Mouse (Mus musculus): ENCODE results near the gene Ddx18. TPM values are rescaled to one million over a fixed set of nuclear protein-coding genes. Genes with fewer than 3 reads are reported as not detected.

Ddx18 gene
- 35.6 TPM for polyA plus RNA-seq (2014; fragmentation: Illumina TruSeq; extraction: RNeasy Lipid Tissue Mini Kit (QIAGEN cat#74804); ENCODE audit: low read depth, low replicate concordance)

DNA sequence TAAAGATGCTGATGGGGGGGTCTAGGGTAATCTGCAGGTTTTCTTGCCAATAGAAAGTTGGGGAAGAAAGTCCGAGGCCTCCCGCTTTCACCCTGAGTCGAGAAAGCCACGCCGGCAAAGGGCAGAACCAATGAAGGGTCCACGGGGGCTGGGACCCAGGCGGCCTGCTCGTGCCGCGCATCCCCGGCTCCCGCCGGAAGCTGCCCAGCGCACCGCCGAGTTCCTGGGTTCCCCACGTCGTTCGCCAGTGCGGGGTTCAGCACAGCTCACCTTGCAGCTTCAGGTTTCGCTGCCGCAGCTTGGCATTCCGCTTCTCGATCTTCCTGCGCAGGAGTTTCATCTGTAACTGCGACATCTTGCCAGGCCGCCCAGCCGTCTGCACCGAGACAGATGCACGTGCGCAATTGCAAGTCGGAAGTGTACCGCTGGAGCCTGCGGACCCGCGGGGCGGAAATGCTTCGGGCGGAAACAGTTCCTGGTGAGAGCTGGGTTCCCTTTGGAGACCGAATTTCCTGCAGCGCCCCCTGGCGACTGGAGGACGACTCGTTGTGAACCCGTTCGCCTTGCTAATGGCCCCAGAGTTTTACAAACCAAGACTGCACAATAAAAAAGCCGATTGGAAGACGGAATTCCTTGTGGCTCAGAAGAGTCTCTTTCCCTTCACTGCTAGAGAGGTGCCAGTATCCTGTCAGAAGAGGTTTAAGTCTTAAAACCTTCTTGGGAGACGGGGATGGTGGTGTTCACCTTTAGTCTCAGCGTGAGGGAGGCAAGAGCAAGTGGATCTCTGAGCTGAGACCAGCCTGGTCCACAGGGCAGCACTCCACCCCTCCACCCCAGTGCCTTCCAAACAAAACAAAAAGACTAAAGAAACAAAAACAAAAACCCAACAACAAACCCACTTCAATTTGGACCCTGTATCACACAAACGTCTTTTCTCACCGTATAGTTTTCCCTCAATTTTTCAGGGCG, at the start of gene Ddx18:
TSS of gene Ddx18 (minus strand) at position 469 of the 969 bp plus-strand sequence.

DNA sequence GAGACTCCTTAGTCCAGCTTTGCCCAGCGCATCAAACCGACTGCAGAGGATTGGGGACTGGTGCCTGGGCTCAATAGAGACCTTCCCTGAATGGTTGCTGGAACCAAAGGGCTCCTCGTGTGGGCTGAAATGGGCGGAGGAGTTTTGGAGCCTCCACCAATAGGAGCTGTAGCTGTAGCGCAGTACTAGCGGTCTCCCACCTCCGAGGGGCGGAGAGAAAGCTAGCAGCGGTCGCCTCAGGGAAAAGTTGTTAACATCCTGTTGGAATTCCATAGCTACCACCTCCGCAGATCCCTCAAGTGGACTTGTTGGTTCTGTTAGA, 39.4 kb downstream of the Ddx18 start, which contains the start of gene Htr5b:
TSS of gene Htr5b (minus strand) at position 67 of the 322 bp plus-strand sequence.

Other genes starting within 250 kb of the Ddx18 start
- gene Insig2, start 235.4 kb downstream of the Ddx18 start, polyA plus RNA-seq (2014; fragmentation: Illumina TruSeq; extraction: RNeasy Lipid Tissue Mini Kit (QIAGEN cat#74804); ENCODE audit: low read depth, low replicate concordance), result 94.0 TPM
- gene Ccdc93, start 136.9 kb downstream of the Ddx18 start, polyA plus RNA-seq (2014; fragmentation: Illumina TruSeq; extraction: RNeasy Lipid Tissue Mini Kit (QIAGEN cat#74804); ENCODE audit: low read depth, low replicate concordance), result 34.0 TPM
- not detected for gene Htr5b, start 39.5 kb downstream of the Ddx18 start, polyA plus RNA-seq (2014; fragmentation: Illumina TruSeq; extraction: RNeasy Lipid Tissue Mini Kit (QIAGEN cat#74804); ENCODE audit: low read depth, low replicate concordance)